Mouse (Mus musculus) c-Kit-positive CD71-positive TER-119-positive erythroid progenitor cells, embryonic 14.5 days (primary cell): Measurements from ENCODE around the gene Gnat1.

ENCODE experiments used
- DNase-seq: peaks from one replicate; pipeline ENCODE4 v3.0.0-alpha.2; 2013; ENCODE audit warnings: low spot score

The Gnat1 gene

GRCm38 (mm10) chr9:107626158-107626843 is 53.2 kb downstream of the Gnat1 start:
- DNase-seq: no peak

DNA sequence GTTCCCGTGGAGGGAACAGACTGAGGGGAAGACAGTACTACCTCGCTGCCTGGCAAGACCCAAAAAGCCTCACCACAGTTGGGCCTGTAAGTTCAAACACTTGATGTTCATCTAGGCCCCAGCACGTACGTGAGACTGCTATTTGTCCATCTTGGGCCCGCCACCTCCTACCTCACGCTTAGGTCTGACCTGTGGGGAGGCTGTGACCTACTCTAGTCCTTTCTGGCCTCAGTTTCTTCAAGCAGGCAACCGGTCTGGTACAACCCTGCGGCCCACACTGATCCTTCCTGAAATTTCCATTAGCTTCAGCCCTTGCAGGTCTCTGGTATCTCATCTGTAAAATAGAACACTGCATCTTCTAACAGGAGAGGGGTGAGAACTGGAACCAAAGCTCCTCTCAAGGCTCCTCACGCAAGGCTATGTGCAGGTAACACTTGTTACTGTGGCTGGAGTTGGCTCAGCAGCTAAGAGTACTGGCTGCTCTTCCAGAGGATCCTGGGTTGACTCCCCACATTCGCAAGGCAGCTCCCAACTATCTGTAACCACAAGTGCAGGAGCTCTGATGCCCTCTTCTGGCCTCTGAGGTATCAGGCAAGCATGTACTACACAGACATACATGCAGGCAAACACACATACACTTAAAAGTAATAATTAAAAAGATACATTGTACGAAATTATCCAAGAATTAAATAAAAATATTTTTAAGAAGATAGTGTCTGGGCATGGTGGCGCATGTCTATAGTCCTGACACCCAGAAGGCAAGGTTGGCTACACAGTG is 54.0 kb downstream of the Gnat1 start:
- no peak for DNase-seq

DNA sequence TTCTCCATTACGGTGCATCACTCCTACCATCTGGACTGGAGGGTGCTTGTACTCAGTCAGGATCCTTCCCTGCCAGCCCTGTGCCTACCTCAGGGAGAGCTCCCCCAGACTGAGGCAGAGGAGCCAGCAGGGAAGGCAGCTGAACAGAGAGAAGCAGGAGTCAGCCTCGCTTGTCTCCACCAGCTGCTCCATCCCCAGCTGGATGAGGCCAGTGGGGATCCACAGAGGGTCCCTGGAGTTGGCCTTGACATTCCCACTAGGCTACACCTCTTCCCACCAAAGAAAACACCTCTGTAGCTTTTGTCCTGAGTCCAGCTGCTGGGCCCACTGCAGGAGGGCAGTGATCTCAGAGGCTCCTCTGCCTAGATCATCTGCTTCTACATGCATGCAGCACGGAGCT is 54.6 kb downstream of the Gnat1 start:
- DNase-seq: no peak

DNA sequence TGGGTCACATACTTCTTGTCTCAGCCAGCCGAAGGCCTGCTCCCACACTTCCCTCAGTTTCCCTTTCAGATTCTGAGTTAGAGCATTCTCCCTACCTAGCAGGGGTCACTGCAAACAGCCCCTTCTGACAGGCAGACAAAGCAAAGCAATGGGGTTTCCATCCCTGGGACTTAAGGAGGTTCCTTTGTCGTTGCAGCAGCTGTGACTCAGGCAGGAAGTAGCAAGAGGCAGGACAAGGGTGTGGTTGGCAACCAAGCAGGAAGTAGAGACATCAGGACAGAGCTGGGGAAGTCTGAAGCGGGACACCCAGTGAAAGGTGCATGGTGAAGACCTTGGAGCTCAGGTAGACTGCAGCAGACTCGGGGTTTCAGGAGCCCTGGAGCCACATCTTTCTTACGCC is 55.0 kb downstream of the Gnat1 start:
- no peak for DNase-seq
